In genomic region chr19:57353228-57353627, GRCm38 (mm10) we compare ENCODE assay signal across 20 mouse cellular contexts. TPM values are rescaled to one million over a fixed set of nuclear protein-coding genes. Genes with fewer than 3 reads are reported as not detected.
A peak's percentile ranks its signal among the peaks of the same experiment; 100 is the strongest.
DNase-seq lines count a peak whose midpoint lies in the region; ATAC-seq and TF ChIP-seq lines count a peak whose summit lies in the region.
"Had no signal": no experiment of that assay in that cellular context is flagged by ENCODE, and none has a peak within 500 bp of the region (broad histone marks: within the 10 kb centered on the region; RNA-seq: fewer than 3 reads in every experiment).

No protein-coding gene starts in this region.

- no peak for ATAC-seq in embryonic facial prominence, embryonic 13.5 days (ENCODE audit: insufficient number of reproducible peaks, insufficient read depth, low FRiP score, low TSS enrichment, low read depth)
- no peak for ATAC-seq in limb, embryonic 13.5 days (ENCODE audit: low FRiP score, low read depth)
- no peak for ATAC-seq in stomach, postnatal 0 days (ENCODE audit: low FRiP score, low TSS enrichment)
- ATAC-seq: forebrain, embryonic 16.5 days had no signal

- H3K9ac ChIP-seq in embryonic facial prominence, embryonic 13.5 days, result no peak overlapping the region
- H3K9ac ChIP-seq in limb, embryonic 13.5 days, result no peak overlapping the region
- no peak overlapping the region for H3K9ac ChIP-seq in stomach, postnatal 0 days (ENCODE audit: low read length)
- H3K9ac ChIP-seq: heart, embryonic 12.5 days; hindbrain, embryonic 15.5 days; kidney, embryonic 15.5 days had no signal

- no peak overlapping the region for H3K4me3 ChIP-seq in embryonic facial prominence, embryonic 13.5 days
- H3K4me3 ChIP-seq in embryonic facial prominence, embryonic 10.5 days, result no peak overlapping the region
- H3K4me3 ChIP-seq in limb, embryonic 13.5 days, result no peak overlapping the region
- H3K4me3 ChIP-seq in limb, embryonic 10.5 days, result no peak overlapping the region
- H3K4me3 ChIP-seq in stomach, postnatal 0 days (ENCODE audit: low read depth, low read length), result no peak overlapping the region
- H3K4me3 ChIP-seq: heart, adult 2 months; heart, embryonic 12.5 days; hindbrain, embryonic 15.5 days; kidney, embryonic 15.5 days had no signal

- no peaks in the 10 kb centered on the region for H3K9me3 ChIP-seq in embryonic facial prominence, embryonic 13.5 days
- 0 out of 2 replicates have a peak, but pooled peaks cover 5% of the 10 kb centered on the region for H3K9me3 ChIP-seq in embryonic facial prominence, embryonic 10.5 days
- no peaks in the 10 kb centered on the region for H3K9me3 ChIP-seq in limb, embryonic 13.5 days
- no peaks in the 10 kb centered on the region for H3K9me3 ChIP-seq in limb, embryonic 10.5 days (replicated peaks)
- no peaks in the 10 kb centered on the region for H3K9me3 ChIP-seq in stomach, postnatal 0 days (ENCODE audit: control insufficient read depth, low read length)
- H3K9me3 ChIP-seq: heart, embryonic 12.5 days; hindbrain, embryonic 15.5 days; kidney, embryonic 15.5 days had no signal

- DNase-seq in embryonic facial prominence, embryonic 10.5 days (ENCODE audit: low spot score), result no peak
- no peak for DNase-seq in limb, embryonic 10.5 days (ENCODE audit: low spot score)
- DNase-seq in ZHBTc4 (ENCODE audit: low read depth, low spot score), result peak; percentile 39
- DNase-seq in stomach, postnatal 0 days (ENCODE audit: low spot score), result no peak
- DNase-seq in adrenal gland, postnatal 14 days, result no peak
- DNase-seq: adrenal gland, adult 2 months; cerebellum, adult 11 months; cerebellum, adult 9-10 months; heart, adult 2 months; kidney, adult 18-20 months; kidney, postnatal 25 days; midbrain, embryonic 14.5 days; thymus, postnatal 4 days had no signal

- TF ChIP-seq CTCF in stomach, postnatal 0 days (IDR thresholded peaks at IDR 0.05; ENCODE audit: low read depth), result no peak

- peak overlapping the region; percentile 72 for H3K27ac ChIP-seq in embryonic facial prominence, embryonic 13.5 days
- no peak overlapping the region for H3K27ac ChIP-seq in embryonic facial prominence, embryonic 10.5 days (replicated peaks)
- 0 out of 2 replicates have a peak overlapping the region, but pooled peaks have one; percentile 28 for H3K27ac ChIP-seq in limb, embryonic 13.5 days
- H3K27ac ChIP-seq in limb, embryonic 10.5 days, result no peak overlapping the region
- H3K27ac ChIP-seq in stomach, postnatal 0 days (replicated peaks), result 0 out of 2 replicates have a peak overlapping the region, but pooled peaks have one; percentile 1
- H3K27ac ChIP-seq: heart, adult 2 months; hindbrain, embryonic 15.5 days; kidney, embryonic 15.5 days had no signal

- H3K4me2 ChIP-seq in embryonic facial prominence, embryonic 13.5 days, result no peak overlapping the region
- no peak overlapping the region for H3K4me2 ChIP-seq in limb, embryonic 13.5 days (replicated peaks)
- H3K4me2 ChIP-seq in stomach, postnatal 0 days (replicated peaks; ENCODE audit: low read depth), result no peak overlapping the region
- H3K4me2 ChIP-seq: heart, embryonic 12.5 days; hindbrain, embryonic 15.5 days; kidney, embryonic 15.5 days; liver, embryonic 11.5 days had no signal

- TF ChIP-seq EP300 in stomach, postnatal 0 days (optimal IDR thresholded peaks at IDR 0.05), result no peak

- H3K27me3 ChIP-seq in embryonic facial prominence, embryonic 13.5 days, result no peaks in the 10 kb centered on the region
- H3K27me3 ChIP-seq in embryonic facial prominence, embryonic 10.5 days (replicated peaks; ENCODE audit: low read depth, poor library complexity, severe bottlenecking), result no peaks in the 10 kb centered on the region
- no peaks in the 10 kb centered on the region for H3K27me3 ChIP-seq in limb, embryonic 13.5 days
- no peaks in the 10 kb centered on the region for H3K27me3 ChIP-seq in limb, embryonic 10.5 days (ENCODE audit: low read depth, poor library complexity, severe bottlenecking)
- H3K27me3 ChIP-seq in stomach, postnatal 0 days (ENCODE audit: control insufficient read depth, insufficient read depth, low read length), result no peaks in the 10 kb centered on the region
- H3K27me3 ChIP-seq: heart, embryonic 12.5 days; hindbrain, embryonic 15.5 days; kidney, embryonic 15.5 days had no signal

- WGBS in embryonic facial prominence, embryonic 13.5 days, result 87% methylated on average over 10 of the region's 10 CpGs
- 92% methylated on average over 10 of the region's 10 CpGs for WGBS in embryonic facial prominence, embryonic 10.5 days
- 91% methylated on average over 10 of the region's 10 CpGs for WGBS in limb, embryonic 13.5 days
- 89% methylated on average over 10 of the region's 10 CpGs for WGBS in limb, embryonic 10.5 days
- WGBS in stomach, postnatal 0 days, result 86% methylated on average over 10 of the region's 10 CpGs

- H3K36me3 ChIP-seq in embryonic facial prominence, embryonic 13.5 days, result no peaks in the 10 kb centered on the region
- no peaks in the 10 kb centered on the region for H3K36me3 ChIP-seq in embryonic facial prominence, embryonic 10.5 days (replicated peaks)
- no peaks in the 10 kb centered on the region for H3K36me3 ChIP-seq in limb, embryonic 13.5 days
- H3K36me3 ChIP-seq in limb, embryonic 10.5 days, result peaks cover 1% of the 10 kb centered on the region; the same call in 1 of the 2 replicates
- no peaks in the 10 kb centered on the region for H3K36me3 ChIP-seq in stomach, postnatal 0 days (ENCODE audit: control insufficient read depth, insufficient read depth, low read length)
- H3K36me3 ChIP-seq: heart, embryonic 12.5 days; hindbrain, embryonic 15.5 days; kidney, embryonic 15.5 days had no signal

- peaks cover 27% of the 10 kb centered on the region for H3K4me1 ChIP-seq in embryonic facial prominence, embryonic 13.5 days
- H3K4me1 ChIP-seq in embryonic facial prominence, embryonic 10.5 days, result peaks cover 17% of the 10 kb centered on the region
- peaks cover 40% of the 10 kb centered on the region for H3K4me1 ChIP-seq in limb, embryonic 13.5 days
- peaks cover 16% of the 10 kb centered on the region for H3K4me1 ChIP-seq in limb, embryonic 10.5 days
- H3K4me1 ChIP-seq in stomach, postnatal 0 days (replicated peaks; ENCODE audit: control insufficient read depth, insufficient read depth), result peaks cover 3% of the 10 kb centered on the region; the same call in 1 of the 2 replicates

RNA-seq across cellular contexts. Expression of gene Fam160b1, which starts 7.3 kb away (rescaled TPM):
- polyA plus RNA-seq in embryonic facial prominence, embryonic 13.5 days (2015; fragmentation: Nextera tagmentation; extraction: Ambion mirVana), result 15.2 and 16.6 TPM in 2 replicates
- polyA plus RNA-seq in embryonic facial prominence, embryonic 10.5 days (2016; fragmentation: Nextera tagmentation; extraction: Ambion mirVana), result 12.6 and 13.1 TPM in 2 replicates
- polyA plus RNA-seq in limb, embryonic 13.5 days (2015; fragmentation: Nextera tagmentation; extraction: Ambion mirVana), result 15.8 and 16.2 TPM in 2 replicates
- polyA plus RNA-seq in limb, embryonic 10.5 days (2016; fragmentation: Nextera tagmentation; extraction: Ambion mirVana), result 12.2 and 13.2 TPM in 2 replicates
- 7.6 and 8.3 TPM in 2 replicates for polyA plus RNA-seq in stomach, postnatal 0 days (2015; fragmentation: Nextera tagmentation; extraction: Ambion mirVana)
- 21.3 and 24.4 TPM in 2 replicates for total RNA-seq in adrenal gland, postnatal 14 days (2021)

RNA-seq across cellular contexts. Expression of gene Ablim1, which starts 38.5 kb away (rescaled TPM):
- 33.3 and 36.0 TPM in 2 replicates for polyA plus RNA-seq in embryonic facial prominence, embryonic 13.5 days (2015; fragmentation: Nextera tagmentation; extraction: Ambion mirVana)
- 17.7 and 22.4 TPM in 2 replicates for polyA plus RNA-seq in embryonic facial prominence, embryonic 10.5 days (2016; fragmentation: Nextera tagmentation; extraction: Ambion mirVana)
- 29.1 and 34.0 TPM in 2 replicates for polyA plus RNA-seq in limb, embryonic 13.5 days (2015; fragmentation: Nextera tagmentation; extraction: Ambion mirVana)
- polyA plus RNA-seq in limb, embryonic 10.5 days (2016; fragmentation: Nextera tagmentation; extraction: Ambion mirVana), result 13.3 and 16.4 TPM in 2 replicates
- polyA plus RNA-seq in stomach, postnatal 0 days (2015; fragmentation: Nextera tagmentation; extraction: Ambion mirVana), result 61.8 and 62.0 TPM in 2 replicates
- 68.8 and 95.8 TPM in 2 replicates for total RNA-seq in adrenal gland, postnatal 14 days (2021)

Comparison
In these comparisons a context has a peak if more than half of its experiments do, and no peak if none do; other contexts are left out.
1. H3K27ac ChIP-seq: peak in embryonic facial prominence, embryonic 13.5 days (single experiment), limb, embryonic 13.5 days (single experiment) and stomach, postnatal 0 days (single experiment); none in embryonic facial prominence, embryonic 10.5 days (single experiment) and limb, embryonic 10.5 days (single experiment).